Mouse (Mus musculus): ENCODE measurements at regions not wholly inside any gene's neighbourhood (a gene's known extent, or its start where the extent isn't known, plus 50 kb on each side); places are given as distances from the start of the nearest gene placed in this dataset.

DNA sequence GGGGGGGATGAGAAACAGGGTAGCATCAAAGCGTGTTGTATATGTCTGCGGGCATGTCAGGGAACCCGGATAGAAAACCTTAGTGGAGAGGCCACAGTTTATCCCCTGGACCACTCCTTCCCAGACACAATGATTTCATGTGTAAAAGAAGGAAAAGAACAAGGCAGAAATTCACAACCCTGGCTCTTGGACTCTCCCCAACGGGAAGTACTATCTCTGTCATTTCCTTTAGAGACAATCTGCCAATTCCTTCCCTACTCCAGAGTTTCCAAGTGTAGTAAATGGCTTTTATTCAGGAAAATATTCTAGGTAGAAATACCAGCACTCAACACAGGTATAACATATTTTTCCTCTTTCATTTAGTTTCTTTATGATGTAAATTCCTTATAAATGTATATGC is 141.7 kb upstream of the Ccn2 start:
- TF ChIP-seq POLR2A (IDR thresholded peaks at IDR 0.05; ENCODE audit: insufficient read depth, low read depth, low read length) (no peak), CTCF (IDR thresholded peaks at IDR 0.05; ENCODE audit: insufficient read depth, low read depth, low read length) (no peak)
- Histone ChIP-seq H3K4me1 (ENCODE audit: control insufficient read depth, insufficient read depth, low read length) (no peaks in the 10 kb centered on the region), H3K27ac (ENCODE audit: insufficient read depth, low read depth, low read length) (no peak overlapping the region), H3K4me3 (ENCODE audit: insufficient read depth, low read depth, low read length) (no peak overlapping the region)
- WGBS: 85% methylated on average over 4 of the region's 4 CpGs

- H3K27ac ChIP-seq (ENCODE audit: insufficient read depth, low read depth, low read length): no peak overlapping the region
- 47% methylated on average over 2 of the region's 2 CpGs for WGBS
- H3K4me3 ChIP-seq (ENCODE audit: insufficient read depth, low read depth, low read length): no peak overlapping the region
- TF ChIP-seq POLR2A (IDR thresholded peaks at IDR 0.05; ENCODE audit: insufficient read depth, low read depth, low read length): no peak
- TF ChIP-seq CTCF (IDR thresholded peaks at IDR 0.05; ENCODE audit: insufficient read depth, low read depth, low read length): no peak
- H3K4me1 ChIP-seq (ENCODE audit: control insufficient read depth, insufficient read depth, low read length): no peaks in the 10 kb centered on the region
Measured at GRCm38 (mm10) chr10:24458667-24459066, 136.6 kb upstream of the Ccn2 start.

- TF ChIP-seq CTCF (IDR thresholded peaks at IDR 0.05; ENCODE audit: insufficient read depth, low read depth, low read length): no peak
- no peak for TF ChIP-seq POLR2A (IDR thresholded peaks at IDR 0.05; ENCODE audit: insufficient read depth, low read depth, low read length)
- WGBS: 96% methylated on average over 1 of the region's 1 CpGs
- no peak overlapping the region for H3K4me3 ChIP-seq (ENCODE audit: insufficient read depth, low read depth, low read length)
- no peak overlapping the region for H3K27ac ChIP-seq (ENCODE audit: insufficient read depth, low read depth, low read length)
- no peaks in the 10 kb centered on the region for H3K4me1 ChIP-seq (ENCODE audit: control insufficient read depth, insufficient read depth, low read length)
Measured at GRCm38 (mm10) chr10:24463873-24464272, 131.4 kb upstream of the Ccn2 start.

DNA sequence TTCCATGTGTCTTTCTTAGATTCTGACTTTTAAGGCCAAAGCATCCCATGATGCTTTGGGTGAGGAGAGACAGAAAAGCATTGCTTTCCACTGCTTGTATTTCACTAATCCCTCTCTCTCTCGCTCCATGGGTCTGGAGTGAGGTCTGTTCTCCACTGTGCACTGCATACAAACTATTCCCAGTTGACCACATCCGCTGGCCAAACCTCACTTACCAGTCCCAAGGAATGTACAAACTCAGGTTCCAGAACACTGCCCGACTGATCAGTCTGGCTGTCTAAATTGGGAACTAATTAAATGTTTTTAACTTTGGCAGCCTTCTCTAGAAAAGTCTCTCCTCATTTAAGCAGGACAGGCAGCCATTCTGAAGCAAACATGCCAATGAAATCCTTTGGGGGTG is 130.9 kb upstream of the Ccn2 start:
- Histone ChIP-seq H3K4me3 (ENCODE audit: insufficient read depth, low read depth, low read length) (no peak overlapping the region), H3K27ac (ENCODE audit: insufficient read depth, low read depth, low read length) (no peak overlapping the region), H3K4me1 (ENCODE audit: control insufficient read depth, insufficient read depth, low read length) (no peaks in the 10 kb centered on the region)
- WGBS: 59% methylated on average over 3 of the region's 3 CpGs
- TF ChIP-seq POLR2A (IDR thresholded peaks at IDR 0.05; ENCODE audit: insufficient read depth, low read depth, low read length) (no peak), CTCF (IDR thresholded peaks at IDR 0.05; ENCODE audit: insufficient read depth, low read depth, low read length) (no peak)

- Histone ChIP-seq H3K27ac (ENCODE audit: insufficient read depth, low read depth, low read length) (no peak overlapping the region), H3K4me3 (ENCODE audit: insufficient read depth, low read depth, low read length) (no peak overlapping the region), H3K4me1 (ENCODE audit: control insufficient read depth, insufficient read depth, low read length) (no peaks in the 10 kb centered on the region)
- TF ChIP-seq CTCF (IDR thresholded peaks at IDR 0.05; ENCODE audit: insufficient read depth, low read depth, low read length): no peak
- TF ChIP-seq POLR2A (IDR thresholded peaks at IDR 0.05; ENCODE audit: insufficient read depth, low read depth, low read length): no peak
- WGBS: 60% methylated on average over 1 of the region's 1 CpGs
Measured at GRCm38 (mm10) chr10:24469741-24470140, 125.5 kb upstream of the Ccn2 start.

DNA sequence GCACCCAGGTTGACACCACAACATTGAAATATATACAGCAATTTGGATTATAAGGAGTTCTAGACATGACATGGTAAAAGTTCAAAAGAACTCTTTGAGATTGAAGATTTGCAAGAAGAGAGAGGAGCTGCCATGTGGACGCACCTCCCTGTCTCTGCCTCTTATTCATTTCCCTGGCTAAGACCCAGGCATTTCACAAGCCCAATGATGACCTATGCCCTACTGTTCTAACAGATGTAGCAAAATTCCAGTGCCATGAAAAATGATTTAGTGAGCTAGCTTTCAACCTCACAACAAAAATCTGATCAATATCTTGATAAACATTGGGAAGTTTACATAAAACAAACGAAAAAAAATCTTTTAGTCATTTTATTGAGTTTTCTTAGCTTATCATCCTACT is 123.7 kb upstream of the Ccn2 start:
- Histone ChIP-seq H3K4me1 (ENCODE audit: control insufficient read depth, insufficient read depth, low read length) (no peaks in the 10 kb centered on the region), H3K4me3 (ENCODE audit: insufficient read depth, low read depth, low read length) (no peak overlapping the region), H3K27ac (ENCODE audit: insufficient read depth, low read depth, low read length) (no peak overlapping the region)
- 86% methylated on average over 2 of the region's 2 CpGs for WGBS
- TF ChIP-seq CTCF (IDR thresholded peaks at IDR 0.05; ENCODE audit: insufficient read depth, low read depth, low read length) (no peak), POLR2A (IDR thresholded peaks at IDR 0.05; ENCODE audit: insufficient read depth, low read depth, low read length) (no peak)

GRCm38 (mm10) chr10:24476288-24476687 is 119.0 kb upstream of the Ccn2 start:
- Histone ChIP-seq H3K4me3 (ENCODE audit: insufficient read depth, low read depth, low read length) (no peak overlapping the region), H3K4me1 (ENCODE audit: control insufficient read depth, insufficient read depth, low read length) (peaks cover 4% of the 10 kb centered on the region), H3K27ac (ENCODE audit: insufficient read depth, low read depth, low read length) (no peak overlapping the region)
- TF ChIP-seq CTCF (IDR thresholded peaks at IDR 0.05; ENCODE audit: insufficient read depth, low read depth, low read length) (no peak), POLR2A (IDR thresholded peaks at IDR 0.05; ENCODE audit: insufficient read depth, low read depth, low read length) (no peak)

GRCm38 (mm10) chr10:24478535-24478934 is 116.7 kb upstream of the Ccn2 start:
- TF ChIP-seq CTCF (IDR thresholded peaks at IDR 0.05; ENCODE audit: insufficient read depth, low read depth, low read length) (no peak), POLR2A (IDR thresholded peaks at IDR 0.05; ENCODE audit: insufficient read depth, low read depth, low read length) (no peak)
- H3K4me3 ChIP-seq (ENCODE audit: insufficient read depth, low read depth, low read length): no peak overlapping the region
- WGBS: 97% methylated on average over 2 of the region's 2 CpGs
- no peak overlapping the region for H3K27ac ChIP-seq (ENCODE audit: insufficient read depth, low read depth, low read length)
- peaks cover 4% of the 10 kb centered on the region for H3K4me1 ChIP-seq (ENCODE audit: control insufficient read depth, insufficient read depth, low read length)

DNA sequence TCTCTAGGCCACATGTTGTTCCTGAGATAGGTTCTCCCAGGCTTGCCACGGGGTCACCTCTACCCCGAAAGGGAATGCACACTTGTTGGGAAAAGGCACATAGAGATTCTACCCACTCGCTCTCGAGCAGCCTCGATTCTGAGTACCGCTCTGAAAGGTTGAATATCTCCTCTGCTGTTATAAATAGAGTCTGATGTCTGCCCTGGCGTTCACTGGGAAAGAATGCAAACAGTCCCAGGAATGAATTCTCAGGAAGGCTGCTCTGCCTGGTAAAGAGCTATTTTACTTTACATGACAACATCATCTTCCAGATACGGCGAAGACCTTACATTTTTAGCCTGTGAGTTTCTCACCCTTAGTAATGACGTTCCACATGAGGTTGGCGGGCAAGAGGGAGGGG is 116.1 kb upstream of the Ccn2 start:
- 65% methylated on average over 11 of the region's 11 CpGs for WGBS

More for the DNA sequence above, 116.1 kb upstream of the Ccn2 start:
- Histone ChIP-seq H3K4me1 (ENCODE audit: control insufficient read depth, insufficient read depth, low read length) (peaks cover 4% of the 10 kb centered on the region), H3K4me3 (ENCODE audit: insufficient read depth, low read depth, low read length) (no peak overlapping the region), H3K27ac (ENCODE audit: insufficient read depth, low read depth, low read length) (peak overlapping the region; percentile 42; the same call in 1 of the 2 replicates)
- no peak for TF ChIP-seq CTCF (IDR thresholded peaks at IDR 0.05; ENCODE audit: insufficient read depth, low read depth, low read length)
- no peak for TF ChIP-seq POLR2A (IDR thresholded peaks at IDR 0.05; ENCODE audit: insufficient read depth, low read depth, low read length)
